Mouse (Mus musculus) layer of hippocampus, adult 2 months (tissue): ENCODE measurements around the gene Anks1. TPM values are rescaled to one million over a fixed set of nuclear protein-coding genes. Genes with fewer than 3 reads are reported as not detected.
"Not testable (repeated sequence)": the region's sequence is repeated elsewhere in the genome, so short reads cannot be mapped to it uniquely, and the experiment has no call there.

Experiments
- DNase-seq, 2 experiments: peaks; one replicate each; pipeline ENCODE4 v3.0.0; 2022; ENCODE audit warnings: low spot score in 2 of 2
- H3K27ac ChIP-seq: fragments of 200-600 bp; 2 replicates; pipeline ENCODE4 v1.8.1; 2022
- H3K4me3 ChIP-seq: fragments of 200-600 bp; 2 replicates; pipeline ENCODE4 v1.8.1; 2022; ENCODE audit warnings: mild to moderate bottlenecking
- CTCF ChIP-seq: fragments of 200-600 bp; conservative IDR thresholded peaks from 2 replicates; pipeline ENCODE4 v1.8.1; 2022; ENCODE audit warnings: antibody characterized with exemption, mild to moderate bottlenecking, moderate library complexity
- total RNA-seq, 2 experiments: library from RNA; stranded (reverse); gene quantifications; 2 replicates each; pipeline ENCODE4 v1.2.3; 2021

The Anks1 gene
- total RNA-seq, 2 experiments from 2014 or later: 35.6 to 42.0 TPM

GRCm38 (mm10) chr17:27980391-27980955 is 71.4 kb downstream of the Anks1 start:
- no peak for TF ChIP-seq CTCF
- no peak overlapping the region for H3K27ac ChIP-seq
- DNase-seq: no peak
- H3K4me3 ChIP-seq: no peak overlapping the region

- Histone ChIP-seq H3K4me3 (no peak overlapping the region), H3K27ac (no peak overlapping the region)
- DNase-seq: no peak
- TF ChIP-seq CTCF: no peak
Measured at GRCm38 (mm10) chr17:27981451-27982069, 72.5 kb downstream of the Anks1 start.

GRCm38 (mm10) chr17:27982070-27982457 is 73.0 kb downstream of the Anks1 start:
- not testable (repeated sequence) for H3K4me3 ChIP-seq

GRCm38 (mm10) chr17:27982712-27983266 is 73.7 kb downstream of the Anks1 start:
- TF ChIP-seq CTCF: no peak
- H3K27ac ChIP-seq: no peak overlapping the region

More at GRCm38 (mm10) chr17:27982070-27982457, 73.0 kb downstream of the Anks1 start:
- H3K27ac ChIP-seq, DNase-seq: not testable (repeated sequence)

GRCm38 (mm10) chr17:27984421-27984820 is 75.3 kb downstream of the Anks1 start:
- Histone ChIP-seq H3K27ac (no peak overlapping the region), H3K4me3 (no peak overlapping the region)
- peak; percentile 61 for TF ChIP-seq CTCF
- DNase-seq: no peak

More at GRCm38 (mm10) chr17:27982712-27983266, 73.7 kb downstream of the Anks1 start:
- no peak overlapping the region for H3K4me3 ChIP-seq
- no peak for DNase-seq

- no peak overlapping the region for H3K27ac ChIP-seq
- TF ChIP-seq CTCF: no peak
- DNase-seq: no peak
- H3K4me3 ChIP-seq: no peak overlapping the region
Measured at GRCm38 (mm10) chr17:27986106-27986505, 77.0 kb downstream of the Anks1 start.

- H3K4me3 ChIP-seq: no peak overlapping the region
- no peak overlapping the region for H3K27ac ChIP-seq
- peak; percentile 98 for TF ChIP-seq CTCF
- DNase-seq: peak; percentile 85 to 92
Measured at GRCm38 (mm10) chr17:27989807-27990542, 80.9 kb downstream of the Anks1 start.

GRCm38 (mm10) chr17:27994001-27994944 is 85.2 kb downstream of the Anks1 start:
- TF ChIP-seq CTCF: no peak
- Histone ChIP-seq H3K27ac (no peak overlapping the region), H3K4me3 (no peak overlapping the region)
- DNase-seq: no peak

- peak; percentile 41 for TF ChIP-seq CTCF
- DNase-seq: no peak
- no peak overlapping the region for H3K4me3 ChIP-seq
- no peak overlapping the region for H3K27ac ChIP-seq
Measured at GRCm38 (mm10) chr17:27996320-27996719, 87.2 kb downstream of the Anks1 start.

GRCm38 (mm10) chr17:27997212-27997611 is 88.1 kb downstream of the Anks1 start:
- H3K4me3 ChIP-seq: no peak overlapping the region
- no peak for TF ChIP-seq CTCF
- peak in 1 of 2 experiments; percentile 54 for DNase-seq
- H3K27ac ChIP-seq: peak overlapping the region; percentile 8; the same call in 1 of the 2 replicates

GRCm38 (mm10) chr17:27999683-28000273 is 90.7 kb downstream of the Anks1 start:
- peak overlapping the region; percentile 85 for H3K27ac ChIP-seq
- H3K4me3 ChIP-seq, DNase-seq: not testable (repeated sequence)

- DNase-seq: no peak
- no peak for TF ChIP-seq CTCF
- H3K27ac ChIP-seq: peak overlapping the region; percentile 85
Measured at GRCm38 (mm10) chr17:28000389-28000788, 91.3 kb downstream of the Anks1 start.

More at GRCm38 (mm10) chr17:28000389-28000788, 91.3 kb downstream of the Anks1 start:
- H3K4me3 ChIP-seq: no peak overlapping the region
